Mouse (Mus musculus): ENCODE measurements around the gene Car5a. TPM values are rescaled to one million over a fixed set of nuclear protein-coding genes. Genes with fewer than 3 reads are reported as not detected.

Car5a gene
- total RNA-seq, 2 experiments from 2014 or later, result not detected

DNA sequence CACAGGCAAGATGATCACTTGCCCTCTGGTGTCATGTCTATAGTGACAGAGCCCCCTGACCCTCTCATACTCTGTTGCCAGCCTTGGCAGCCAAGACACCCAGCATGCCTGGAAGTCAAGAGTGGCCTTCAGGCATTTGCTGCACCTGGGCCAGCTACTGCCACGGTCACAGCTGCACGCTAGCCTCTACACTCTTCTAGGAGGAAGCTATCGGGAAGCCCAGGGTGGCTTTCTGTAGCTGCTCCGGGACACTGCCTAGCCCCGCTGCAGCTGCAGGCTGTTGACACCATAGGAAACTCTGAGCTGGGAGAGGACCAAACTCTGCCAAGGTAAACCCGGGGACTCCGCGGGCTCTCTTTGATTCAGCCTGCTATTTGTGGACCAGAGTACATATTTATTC lies 31.3 kb downstream of the Car5a start:
- intact Hi-C loops (cut with DNase I), result loop anchor here (10.0 kb wide), 1 partner anchor 199 kb away; no protein-coding TSS in a partner anchor

GRCm38 (mm10) chr8:121912831-121913230 lies 31.9 kb downstream of the Car5a start:
- DNase-seq (ENCODE audit: extremely low spot score in 1 of 2, low spot score in 2 of 2), result no peak
- intact Hi-C loops (cut with DNase I), result loop anchor here (10.0 kb wide), 1 partner anchor 198 kb away; no protein-coding TSS in a partner anchor

More for the DNA sequence above, 31.3 kb downstream of the Car5a start:
- peak in 1 of 2 experiments; percentile 86 for DNase-seq (ENCODE audit: extremely low spot score in 1 of 2, low spot score in 2 of 2)

DNA sequence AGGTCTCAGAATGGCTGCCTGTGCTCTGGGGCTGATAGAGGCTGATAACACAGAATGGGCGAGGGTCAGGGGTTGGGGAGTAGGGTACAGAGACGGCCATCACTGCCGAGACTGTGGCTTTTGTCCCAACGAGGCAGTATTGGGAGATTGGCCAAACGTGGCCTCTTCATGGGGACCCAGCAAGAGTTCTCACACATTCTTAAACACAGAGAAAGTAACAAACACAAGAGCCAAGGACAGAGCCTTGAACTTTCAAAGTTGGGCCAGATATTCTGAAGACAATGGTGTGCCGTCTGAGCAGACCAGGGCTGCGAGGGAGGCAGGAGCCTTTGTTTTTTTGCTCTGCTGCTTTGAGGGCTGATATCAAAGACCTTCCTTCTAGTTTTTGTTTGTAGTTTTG lies 32.7 kb downstream of the Car5a start:
- intact Hi-C loops (cut with DNase I), result loop anchor here (10.0 kb wide), 1 partner anchor 197 kb away; no protein-coding TSS in a partner anchor
- DNase-seq (ENCODE audit: extremely low spot score in 1 of 2, low spot score in 2 of 2), result no peak

GRCm38 (mm10) chr8:121911400-121911799 lies 33.3 kb downstream of the Car5a start:
- DNase-seq (ENCODE audit: extremely low spot score in 1 of 2, low spot score in 2 of 2), result no peak
- intact Hi-C loops (cut with DNase I), result loop anchor here (10.0 kb wide), 1 partner anchor 197 kb away; no protein-coding TSS in a partner anchor

DNA sequence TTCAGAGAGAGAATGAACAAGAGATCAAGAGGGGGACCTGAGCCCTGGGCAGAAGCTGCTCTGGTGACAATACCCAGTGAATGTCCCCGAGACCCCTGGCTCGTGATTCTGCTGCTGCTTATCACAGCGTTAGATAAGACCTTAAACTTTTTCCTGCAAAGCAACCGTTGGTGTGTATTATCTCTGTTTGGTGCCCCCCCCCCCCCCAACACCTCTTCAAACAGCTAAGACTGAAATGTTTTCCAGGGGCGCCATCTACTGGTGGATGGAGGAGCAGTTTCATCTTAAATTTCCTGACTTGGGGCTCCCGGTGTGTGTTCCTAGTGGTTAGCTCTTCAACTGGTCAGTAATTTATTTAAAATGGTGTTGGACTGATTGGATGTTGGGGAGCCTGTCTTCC lies 35.0 kb downstream of the Car5a start:
- intact Hi-C loops (cut with DNase I), result loop anchor here (2.0 to 10.0 kb wide), 3 partner anchors 37 to 195 kb away; no protein-coding TSS in a partner anchor
- peak; percentile 77 to 84 for DNase-seq (ENCODE audit: extremely low spot score in 1 of 2, low spot score in 2 of 2)

- intact Hi-C loops (cut with DNase I), result loop anchor here (2.0 to 5.0 kb wide), 2 partner anchors 37 to 58 kb away; no protein-coding TSS in a partner anchor
- no peak for DNase-seq (ENCODE audit: extremely low spot score in 1 of 2, low spot score in 2 of 2)
These were observed 35.6 kb downstream of the Car5a start for GRCm38 (mm10) chr8:121909148-121909541.

DNA sequence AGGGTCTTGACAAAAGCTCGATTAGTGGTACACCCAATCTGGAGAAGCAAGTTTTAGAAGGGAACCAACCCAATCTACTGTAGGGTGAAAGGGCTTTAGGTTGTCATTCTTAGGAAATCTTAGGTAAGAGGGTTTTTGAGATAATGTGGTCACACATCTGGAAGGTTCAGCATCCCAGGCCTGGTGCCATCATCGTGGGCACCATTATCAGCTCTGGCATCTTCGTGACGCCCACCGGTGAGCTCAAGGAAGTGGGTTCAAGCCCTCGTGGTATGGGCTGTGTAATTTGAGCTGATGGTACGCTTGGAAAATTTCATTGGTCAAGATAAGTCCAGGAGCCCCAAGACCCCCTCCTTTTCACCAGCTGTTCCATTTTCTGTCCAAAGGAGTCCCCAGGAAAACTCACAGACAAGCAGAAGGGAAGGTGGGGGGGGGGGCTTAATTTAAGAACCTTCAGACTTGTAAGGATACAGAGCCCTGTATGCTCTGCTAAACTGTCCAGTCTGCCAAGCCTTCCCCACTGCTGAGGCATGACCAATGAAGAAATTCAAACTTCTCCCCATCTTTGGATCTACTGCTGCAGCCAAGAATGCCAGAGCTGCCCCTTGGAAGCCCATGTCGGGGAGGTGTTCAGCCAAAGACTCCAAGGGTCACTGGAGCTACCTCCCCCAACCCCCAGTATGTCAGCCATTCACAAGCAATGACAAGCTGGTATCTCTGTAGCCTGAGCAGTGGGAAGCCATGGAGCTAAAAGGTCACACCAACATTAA lies 36.1 kb downstream of the Car5a start:
- intact Hi-C loops (cut with DNase I), result loop anchor here (2.0 to 5.0 kb wide), 2 partner anchors 36 to 58 kb away; no protein-coding TSS in a partner anchor
- DNase-seq (ENCODE audit: extremely low spot score in 1 of 2, low spot score in 2 of 2), result no peak

DNA sequence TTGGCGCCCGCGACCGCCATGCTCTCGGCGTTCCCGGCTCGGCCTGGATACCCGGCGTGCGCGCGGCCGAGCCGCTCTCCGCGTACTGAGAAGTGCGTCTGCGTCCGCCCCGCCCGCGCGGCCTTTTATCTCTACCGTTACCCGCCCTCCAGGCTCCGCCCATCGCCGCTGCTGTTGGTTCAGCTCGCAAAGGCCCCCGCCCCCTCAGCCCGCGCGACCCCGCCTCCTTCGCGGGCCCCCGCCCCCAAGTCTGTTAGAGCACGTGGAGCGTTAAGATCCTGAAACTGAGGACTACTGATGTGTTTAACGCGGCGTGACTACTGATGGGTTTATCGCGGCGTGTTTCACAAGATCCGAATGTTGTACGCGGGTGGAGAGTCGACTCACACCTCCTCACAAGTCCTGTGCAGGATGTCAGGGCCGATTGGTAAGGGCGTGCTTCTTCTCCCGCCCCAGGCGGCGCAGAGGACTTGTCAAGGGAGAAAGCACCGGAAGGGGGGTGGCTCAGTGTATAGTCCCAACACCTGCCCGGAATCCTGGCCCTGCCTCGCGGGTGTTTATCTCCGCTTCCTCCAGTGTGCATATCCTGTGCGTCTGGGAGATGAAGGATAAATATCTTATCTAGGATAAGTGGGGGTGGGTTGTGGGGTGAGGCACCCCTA lies 37.0 kb downstream of the Car5a start, which contains the start of gene Slc7a5:
Slc7a5 (minus strand) TSS at position 108 of the 662 bp plus-strand sequence.
- peak; percentile 95 to 99 for DNase-seq (ENCODE audit: extremely low spot score in 1 of 2, low spot score in 2 of 2)
- intact Hi-C loops (cut with DNase I), result loop anchor here (2.0 to 5.0 kb wide), 2 partner anchors 35 to 57 kb away; no protein-coding TSS in a partner anchor

DNA sequence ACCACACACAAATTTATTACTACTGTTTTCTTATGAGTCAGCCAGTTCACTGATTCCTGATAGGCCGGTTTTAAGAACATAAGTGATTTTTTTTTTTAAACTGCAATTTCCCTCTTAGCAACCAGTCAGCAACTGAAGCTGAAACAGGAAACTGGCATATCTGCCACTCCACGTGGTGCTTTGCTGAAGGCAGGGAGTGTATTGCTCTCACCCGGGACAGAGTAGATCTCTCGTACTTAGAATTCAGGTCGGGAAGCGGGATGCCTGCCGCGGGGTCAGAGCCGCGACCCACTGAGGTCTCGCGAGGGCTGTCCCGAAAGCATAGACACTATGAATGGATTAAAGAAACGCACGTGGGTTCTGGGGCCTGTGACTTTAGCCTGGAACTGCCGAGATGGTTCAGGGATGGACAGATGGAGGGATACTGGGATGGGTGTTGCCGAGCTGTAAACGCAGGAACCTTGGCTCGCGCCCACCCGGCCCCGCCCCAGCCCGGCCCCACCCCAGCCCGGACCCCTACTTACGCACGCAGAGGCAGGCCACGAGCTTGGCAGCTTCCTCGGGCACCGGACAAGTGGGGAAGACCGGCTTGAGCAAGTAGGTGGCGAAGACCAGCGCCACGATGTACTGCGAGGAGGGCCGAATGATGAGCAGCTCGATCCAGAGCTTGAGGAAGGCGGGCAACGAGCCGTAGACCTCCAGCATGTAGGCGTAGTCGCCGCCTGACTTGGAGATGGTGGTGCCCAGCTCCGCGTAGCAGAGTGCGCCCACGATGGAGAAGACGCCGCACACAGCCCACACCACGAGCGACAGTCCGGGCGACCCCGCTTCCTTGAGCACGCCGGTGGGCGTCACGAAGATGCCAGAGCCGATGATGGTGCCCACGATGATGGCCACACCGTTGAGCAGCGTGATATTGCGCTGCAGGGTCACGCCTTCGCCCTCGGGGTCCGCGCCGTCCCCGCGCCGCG lies 37.9 kb downstream of the Car5a start:
- DNase-seq (ENCODE audit: extremely low spot score in 1 of 2, low spot score in 2 of 2), result peak in 1 of 2 experiments; percentile 65
- intact Hi-C loops (cut with DNase I), result loop anchor here (5.0 kb wide), 1 partner anchor 35 kb away; no protein-coding TSS in a partner anchor

DNA sequence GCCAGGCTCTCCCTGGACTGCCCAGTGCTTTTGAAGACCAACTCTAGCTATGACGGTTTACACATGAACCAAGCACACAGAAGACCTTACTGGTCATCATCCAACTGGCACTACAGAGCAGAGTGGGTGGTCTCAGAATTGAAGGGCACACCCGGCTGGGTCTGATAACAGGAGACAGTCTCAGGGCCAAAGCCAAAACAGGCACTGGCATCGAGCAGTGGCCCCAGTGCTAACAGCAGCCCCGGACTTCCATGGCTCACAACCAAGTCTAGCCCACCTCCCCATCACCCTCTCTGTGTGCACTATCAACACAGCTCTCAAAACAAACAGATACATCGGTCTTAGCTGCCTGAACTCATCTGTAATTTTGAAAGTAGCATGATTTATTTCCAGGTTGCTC lies 38.8 kb downstream of the Car5a start:
- DNase-seq (ENCODE audit: extremely low spot score in 1 of 2, low spot score in 2 of 2), result no peak
- intact Hi-C loops (cut with DNase I), result loop anchor here (5.0 kb wide), 1 partner anchor 34 kb away; no protein-coding TSS in a partner anchor

GRCm38 (mm10) chr8:121905420-121905819 lies 39.3 kb downstream of the Car5a start:
- intact Hi-C loops (cut with DNase I), result loop anchor here (5.0 kb wide), 1 partner anchor 33 kb away; no protein-coding TSS in a partner anchor
- no peak for DNase-seq (ENCODE audit: extremely low spot score in 1 of 2, low spot score in 2 of 2)

GRCm38 (mm10) chr8:121904999-121905398 lies 39.7 kb downstream of the Car5a start:
- intact Hi-C loops (cut with DNase I), result loop anchor here (5.0 kb wide), 1 partner anchor 33 kb away; no protein-coding TSS in a partner anchor
- DNase-seq (ENCODE audit: extremely low spot score in 1 of 2, low spot score in 2 of 2), result no peak

DNA sequence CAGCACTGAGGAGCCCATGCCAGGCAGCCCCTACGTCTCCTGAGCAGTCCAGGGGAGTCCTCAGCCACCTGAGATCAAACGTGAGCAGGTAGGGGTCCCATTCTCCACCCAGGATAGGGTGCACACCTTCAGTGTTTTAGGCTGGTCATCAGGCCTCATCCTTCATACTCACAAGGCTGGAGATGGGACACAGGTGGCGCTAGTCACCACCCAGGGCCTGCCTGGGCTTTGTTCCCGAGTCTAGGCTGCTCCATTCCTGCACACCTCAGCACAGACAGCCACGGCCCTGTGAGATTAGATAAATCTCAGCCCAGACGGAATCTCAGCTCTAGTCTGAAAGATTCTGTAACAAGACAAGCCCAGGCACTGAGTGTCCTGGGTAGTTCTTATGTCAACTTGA lies 40.7 kb downstream of the Car5a start:
- no peak for DNase-seq (ENCODE audit: extremely low spot score in 1 of 2, low spot score in 2 of 2)
- intact Hi-C loops (cut with DNase I), result no loop called here

- no peak for DNase-seq (ENCODE audit: extremely low spot score in 1 of 2, low spot score in 2 of 2)
- intact Hi-C loops (cut with DNase I), result no loop called here
These were observed 43.0 kb downstream of the Car5a start for GRCm38 (mm10) chr8:121901498-121902236.

DNA sequence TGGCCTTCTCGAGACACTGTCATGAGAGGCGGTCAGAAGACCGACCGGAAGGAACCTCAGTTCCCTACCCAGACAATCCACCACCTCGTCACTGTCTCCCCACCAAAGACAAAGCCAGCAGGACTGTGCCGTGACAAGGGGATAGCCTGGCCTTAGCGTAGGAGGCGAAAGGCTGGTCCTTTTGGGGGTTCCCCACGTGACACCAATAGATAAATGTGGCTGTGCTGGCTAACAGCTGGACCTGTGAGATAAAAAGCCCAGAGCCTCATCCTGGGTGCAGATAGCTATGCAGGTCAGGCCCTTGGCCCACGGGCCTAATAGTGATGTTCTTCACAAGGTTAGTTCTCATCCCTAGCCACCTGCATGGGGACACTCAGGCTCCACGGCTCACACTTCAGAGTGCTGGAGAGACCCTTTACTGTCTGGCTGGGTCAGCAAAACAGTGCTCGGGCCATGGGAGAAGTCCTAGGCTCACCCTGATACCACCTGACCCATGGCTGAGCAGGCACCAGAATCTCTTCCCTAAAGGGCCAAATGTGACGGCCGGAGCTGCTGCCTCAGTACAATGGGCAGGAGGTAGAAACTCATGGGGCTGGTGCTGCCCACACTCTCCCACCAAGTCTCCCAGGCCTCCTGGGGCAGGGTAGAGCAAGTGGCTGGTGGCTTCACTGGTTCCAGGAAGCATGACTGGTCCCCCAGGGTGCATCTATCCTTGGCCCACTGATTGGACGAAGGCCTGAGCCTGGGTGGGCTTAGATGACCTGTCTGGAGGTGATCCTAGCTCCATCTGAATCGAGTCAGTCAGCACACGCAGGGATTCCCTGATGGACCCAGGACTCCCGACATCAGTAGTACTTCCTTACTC lies 45.3 kb downstream of the Car5a start:
- intact Hi-C loops (cut with DNase I), result no loop called here
- DNase-seq (ENCODE audit: extremely low spot score in 1 of 2, low spot score in 2 of 2), result no peak

GRCm38 (mm10) chr8:121898401-121898931 lies 46.2 kb downstream of the Car5a start:
- intact Hi-C loops (cut with DNase I), result no loop called here
- peak; percentile 54 to 79 for DNase-seq (ENCODE audit: extremely low spot score in 1 of 2, low spot score in 2 of 2)

Measured in left cerebral cortex, postnatal 10 days (tissue).